Mouse (Mus musculus): ENCODE measurements at regions not wholly inside any gene's neighbourhood (a gene's known extent, or its start where the extent isn't known, plus 50 kb on each side); places are given as distances from the start of the nearest gene placed in this dataset.

- no peak for DNase-seq (ENCODE audit: low spot score in 2 of 2)
Measured at GRCm38 (mm10) chr13:26080814-26081213, 689.2 kb downstream of the Hdgfl1 start.

GRCm38 (mm10) chr13:26080302-26080701 is 689.7 kb downstream of the Hdgfl1 start:
- no peak for DNase-seq (ENCODE audit: low spot score in 2 of 2)

- no peak for DNase-seq (ENCODE audit: low spot score in 2 of 2)
Measured at GRCm38 (mm10) chr13:26079362-26079761, 690.6 kb downstream of the Hdgfl1 start.

GRCm38 (mm10) chr13:26061322-26061721 is 708.6 kb downstream of the Hdgfl1 start:
- no peak for DNase-seq (ENCODE audit: low spot score in 2 of 2)

- no peak for DNase-seq (ENCODE audit: low spot score in 2 of 2)
Measured at GRCm38 (mm10) chr13:26037699-26038098, 732.3 kb downstream of the Hdgfl1 start.

- no peak for DNase-seq (ENCODE audit: low spot score in 2 of 2)
Measured at GRCm38 (mm10) chr13:26026386-26026785, 743.6 kb downstream of the Hdgfl1 start.

GRCm38 (mm10) chr13:26024696-26025095 is 745.3 kb downstream of the Hdgfl1 start:
- DNase-seq (ENCODE audit: low spot score in 2 of 2) = no peak

- no peak for DNase-seq (ENCODE audit: low spot score in 2 of 2)
Measured at GRCm38 (mm10) chr13:26020491-26020890, 749.5 kb downstream of the Hdgfl1 start.

- no peak for DNase-seq (ENCODE audit: low spot score in 2 of 2)
Measured at GRCm38 (mm10) chr13:26009131-26009530, 738.8 kb upstream of the Nrsn1 start.

- no peak for DNase-seq (ENCODE audit: low spot score in 2 of 2)
Measured at GRCm38 (mm10) chr13:26004768-26005560, 734.7 kb upstream of the Nrsn1 start.

GRCm38 (mm10) chr13:25993526-25993925 is 723.2 kb upstream of the Nrsn1 start:
- DNase-seq (ENCODE audit: low spot score in 2 of 2) = no peak

- no peak for DNase-seq (ENCODE audit: low spot score in 2 of 2)
Measured at GRCm38 (mm10) chr13:25989067-25989756, 718.9 kb upstream of the Nrsn1 start.

GRCm38 (mm10) chr13:25984535-25984934 is 714.2 kb upstream of the Nrsn1 start:
- no peak for DNase-seq (ENCODE audit: low spot score in 2 of 2)

- DNase-seq (ENCODE audit: low spot score in 2 of 2) = no peak
Measured at GRCm38 (mm10) chr13:25983659-25984058, 713.4 kb upstream of the Nrsn1 start.

- no peak for DNase-seq (ENCODE audit: low spot score in 2 of 2)
Measured at GRCm38 (mm10) chr13:25978648-25979047, 708.3 kb upstream of the Nrsn1 start.

- no peak for DNase-seq (ENCODE audit: low spot score in 2 of 2)
Measured at GRCm38 (mm10) chr13:25958592-25958991, 688.3 kb upstream of the Nrsn1 start.

- DNase-seq (ENCODE audit: low spot score in 2 of 2) = no peak
Measured at GRCm38 (mm10) chr13:25958153-25958466, 687.8 kb upstream of the Nrsn1 start.

GRCm38 (mm10) chr13:25957451-25958152 is 687.3 kb upstream of the Nrsn1 start:
- no peak for DNase-seq (ENCODE audit: low spot score in 2 of 2)

GRCm38 (mm10) chr13:25937631-25938030 is 667.3 kb upstream of the Nrsn1 start:
- no peak for DNase-seq (ENCODE audit: low spot score in 2 of 2)

- no peak for DNase-seq (ENCODE audit: low spot score in 2 of 2)
Measured at GRCm38 (mm10) chr13:25933783-25934182, 663.5 kb upstream of the Nrsn1 start.

GRCm38 (mm10) chr13:25933246-25933645 is 662.9 kb upstream of the Nrsn1 start:
- DNase-seq (ENCODE audit: low spot score in 2 of 2) = no peak

- DNase-seq (ENCODE audit: low spot score in 2 of 2) = peak in 1 of 2 experiments; percentile 14
Measured at GRCm38 (mm10) chr13:25932810-25933209, 662.5 kb upstream of the Nrsn1 start.

All from adrenal gland, postnatal 4 days (tissue).